Mouse (Mus musculus) liver, embryonic 14.5 days (tissue): ENCODE results near the gene Gm20683.

Experiments
- CTCF ChIP-seq: IDR thresholded peaks from 2 replicates; pipeline ENCODE4 v1.5.1; 2016; ENCODE audit warnings: antibody characterized with exemption, low read depth, control low read depth
- EP300 ChIP-seq: IDR thresholded peaks from 2 replicates; pipeline ENCODE4 v1.6.1; 2016; ENCODE audit warnings: antibody characterized with exemption, low read depth

GRCm38 (mm10) chr17:25829558-25830017 is 12.0 kb downstream of the Gm20683 start:
- no peak for TF ChIP-seq EP300
- no peak for TF ChIP-seq CTCF
